Comparison of ENCODE assay signal across 8 mouse cellular contexts in genomic region chr1:136139990-136140640, GRCm38 (mm10). TPM values are rescaled to one million over a fixed set of nuclear protein-coding genes. Genes with fewer than 3 reads are reported as not detected.
DNase-seq lines count a peak whose midpoint lies in the region; ATAC-seq lines count a peak whose summit lies in the region.

No protein-coding gene starts in this region.

- H3K4me3 ChIP-seq in hindbrain, embryonic 15.5 days: peak overlapping the region; percentile 31

- H3K4me2 ChIP-seq in hindbrain, embryonic 15.5 days: peak overlapping the region; percentile 55

- peak; percentile 67 for DNase-seq in WW6 (ENCODE audit: low read depth, low spot score)
- peak; percentile 91 to 93 for DNase-seq in cerebellum, postnatal 25 days
- peak; percentile 72 to 76 for DNase-seq in frontal cortex, postnatal 25 days (ENCODE audit: low spot score in 2 of 2)
- DNase-seq in left cerebral cortex, adult 18-20 months (ENCODE audit: low spot score in 2 of 2): peak; percentile 88 to 92
- peak; percentile 77 to 84 for DNase-seq in lung, postnatal 4 days
- peak; percentile 93 for DNase-seq in right cerebral cortex, adult 18-20 months
- DNase-seq in urinary bladder, postnatal 14 days (ENCODE audit: low spot score): peak; percentile 72

- ATAC-seq in hindbrain, embryonic 15.5 days (ENCODE audit: low FRiP score, low read depth): peak; percentile 57

- H3K9ac ChIP-seq in hindbrain, embryonic 15.5 days: peak overlapping the region; percentile 18

- H3K4me1 ChIP-seq in hindbrain, embryonic 15.5 days (replicated peaks): peaks cover 89% of the 10 kb centered on the region

- H3K27me3 ChIP-seq in hindbrain, embryonic 15.5 days: no peaks in the 10 kb centered on the region

- no peaks in the 10 kb centered on the region for H3K9me3 ChIP-seq in hindbrain, embryonic 15.5 days

- under 1% methylated on average over 32 of the region's 32 CpGs for WGBS in hindbrain, embryonic 15.5 days

- H3K36me3 ChIP-seq in hindbrain, embryonic 15.5 days: peaks cover 5% of the 10 kb centered on the region; the same call in 1 of the 2 replicates

- H3K27ac ChIP-seq in hindbrain, embryonic 15.5 days (replicated peaks): peak overlapping the region; percentile 76

RNA-seq across cellular contexts. Expression of gene Kif21b, which starts 8.9 kb away (rescaled TPM):
- polyA plus RNA-seq in hindbrain, embryonic 15.5 days (2015; fragmentation: Nextera tagmentation; extraction: Ambion mirVana): 48.9 and 50.0 TPM in 2 replicates
- 10 to 100 TPM; 54.8 to 57.3 TPM for total RNA-seq in left cerebral cortex, adult 18-20 months (2021)

Comparison
In these comparisons a context has a peak if more than half of its experiments do, and no peak if none do; other contexts are left out.
1. Peak in every context shown above with its lines: DNase-seq, ATAC-seq, H3K4me3 ChIP-seq and H3K27ac ChIP-seq.